Mouse (Mus musculus): Measurements from ENCODE around the gene Tgfbr3l.

The Tgfbr3l gene

GRCm38 (mm10) chr8:4247951-4248540, at the start of gene Tgfbr3l:
Tgfbr3l (plus strand) TSS chr8:4248214.
- DNase-seq = no peak

DNA sequence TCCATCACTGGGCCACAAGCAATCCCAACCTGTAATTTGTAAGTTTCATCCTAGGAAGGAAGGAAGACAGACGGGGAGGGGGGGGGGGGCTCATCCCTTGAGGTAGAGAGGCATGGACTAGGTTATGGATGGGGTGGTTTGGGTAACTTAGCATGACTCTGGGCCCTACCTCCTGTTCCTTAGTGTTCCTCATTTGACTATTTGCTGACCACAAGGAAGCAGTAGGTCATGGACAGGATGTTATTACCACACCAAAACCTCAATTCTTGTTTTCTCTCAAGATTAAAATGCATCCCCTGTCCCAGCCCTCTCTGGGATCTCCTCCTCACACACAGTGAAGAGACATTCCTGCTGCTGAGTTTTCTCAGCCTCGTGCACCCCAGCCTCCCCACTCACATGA, 46.7 kb upstream of the Tgfbr3l start:
- no peak for DNase-seq

GRCm38 (mm10) chr8:4205246-4206123, 42.5 kb upstream of the Tgfbr3l start:
- DNase-seq = no peak

DNA sequence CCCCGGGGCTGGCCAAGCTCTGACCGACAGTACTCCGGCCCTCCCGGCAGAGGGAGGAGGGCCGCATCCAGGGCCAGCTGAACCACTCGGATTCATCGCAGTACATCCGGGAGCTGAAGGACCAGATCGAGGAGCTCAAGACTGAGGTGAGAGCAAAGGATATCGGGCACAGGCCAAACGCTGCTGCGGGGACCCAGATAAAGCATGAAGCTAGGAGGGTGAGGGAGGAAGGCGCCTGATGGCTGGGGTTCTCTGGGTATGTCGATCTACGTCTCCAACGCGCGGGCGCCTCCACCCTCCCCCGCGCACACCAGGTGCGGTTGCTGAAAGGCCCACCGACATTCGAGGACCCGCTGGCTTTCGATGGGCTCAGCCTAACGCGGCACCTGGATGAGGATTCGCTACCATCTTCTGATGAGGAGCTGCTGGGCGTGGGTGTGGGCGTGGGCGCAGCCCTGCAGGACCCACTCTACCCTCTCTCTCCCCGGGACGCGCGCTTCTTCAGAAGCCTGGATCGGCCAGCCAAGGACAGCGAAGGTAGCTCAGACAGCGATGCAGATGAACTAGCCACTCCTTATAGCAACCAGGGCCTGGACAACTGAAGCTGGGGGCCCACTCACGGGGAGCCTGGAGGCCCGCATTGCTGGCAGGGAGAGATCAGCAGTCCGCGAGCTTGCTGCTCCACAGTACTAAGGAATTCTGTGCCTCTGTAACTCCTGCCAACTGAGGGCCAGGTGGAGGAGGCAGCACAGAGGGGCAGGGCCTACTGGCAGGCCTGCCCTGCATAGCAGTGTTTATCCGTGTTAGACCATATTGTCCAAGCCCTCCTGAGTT, 41.6 kb upstream of the Tgfbr3l start:
- peak; percentile 47 for DNase-seq

DNA sequence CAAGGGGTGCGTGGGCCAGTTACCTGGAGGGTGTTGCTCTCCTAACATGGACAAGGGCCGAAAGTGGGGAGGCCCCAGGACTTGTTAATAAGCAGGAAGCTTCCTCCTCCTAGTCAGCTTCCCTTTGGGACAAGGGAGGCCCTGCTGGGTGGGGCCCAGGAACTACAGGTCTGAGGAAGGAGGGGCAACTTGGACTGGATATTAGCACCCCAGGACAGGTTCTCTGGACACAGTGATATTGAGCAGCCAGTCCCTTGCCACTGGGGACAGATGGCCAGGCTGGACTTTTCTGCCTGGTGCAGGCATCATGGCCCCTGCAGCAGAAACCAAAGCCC, 41.0 kb upstream of the Tgfbr3l start:
- DNase-seq = no peak

DNA sequence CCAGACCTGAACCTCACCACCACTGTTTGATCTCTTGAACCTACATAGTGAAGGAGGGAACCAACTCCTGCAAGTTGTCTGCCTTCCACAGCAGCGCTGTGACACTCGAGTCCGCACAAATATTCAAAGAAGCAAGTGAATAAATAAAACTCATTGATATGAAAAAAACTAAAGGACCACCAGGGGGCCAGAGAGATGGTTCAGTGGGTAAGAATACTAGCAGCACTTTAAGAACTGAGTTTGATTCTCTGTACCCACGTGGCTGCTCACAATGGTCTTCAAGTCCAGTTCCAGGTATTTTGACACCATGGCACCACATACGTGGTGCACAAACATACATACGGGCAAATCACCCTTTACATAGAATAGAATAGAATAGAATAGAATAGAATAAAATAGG, 36.9 kb upstream of the Tgfbr3l start:
- DNase-seq = no peak

GRCm38 (mm10) chr8:4212809-4213209, 35.2 kb upstream of the Tgfbr3l start:
- peak; percentile 15 for DNase-seq

DNA sequence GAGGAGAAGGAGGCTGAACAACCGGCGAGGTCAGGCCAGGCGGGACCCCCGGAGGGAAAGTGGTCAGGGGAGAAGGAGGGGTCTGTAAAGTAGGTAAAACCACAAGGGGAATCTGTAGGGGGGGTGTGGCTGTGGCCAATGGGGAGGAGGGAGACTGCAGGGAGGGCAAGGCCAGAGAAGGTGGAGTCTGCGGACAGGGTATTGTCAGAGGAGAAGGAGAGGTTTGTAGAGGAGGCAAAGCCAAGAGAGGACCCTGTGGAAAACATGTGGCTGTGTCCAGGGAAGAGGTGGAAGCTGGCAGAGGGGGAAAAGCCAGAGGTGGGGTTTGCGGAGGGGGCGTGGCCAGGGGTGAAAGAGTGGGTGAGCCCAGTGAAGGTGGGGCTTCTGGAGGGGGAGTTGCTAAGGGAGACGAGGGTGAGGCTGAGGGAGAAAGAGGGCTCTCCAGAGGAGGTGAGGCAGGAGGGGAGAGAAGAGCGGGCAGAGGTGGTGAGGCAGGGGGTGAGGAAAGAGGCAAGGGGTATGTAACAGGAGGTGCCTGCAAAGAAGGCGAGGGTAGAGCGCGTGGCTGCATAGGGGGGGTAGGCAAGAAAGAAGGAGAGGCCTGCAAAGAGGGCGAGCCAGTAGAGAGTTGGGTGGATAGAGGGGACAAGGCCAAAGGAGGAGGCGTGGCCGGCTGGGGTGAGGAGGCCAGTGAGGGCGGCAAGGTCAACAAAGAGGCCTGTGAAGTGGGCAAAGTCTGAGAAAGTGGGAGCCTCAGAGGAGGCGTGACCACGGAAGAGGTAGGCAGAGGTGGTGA, 34.6 kb upstream of the Tgfbr3l start:
- DNase-seq = peak; percentile 71

GRCm38 (mm10) chr8:4214006-4214980, 33.7 kb upstream of the Tgfbr3l start:
- peak; percentile 73 for DNase-seq

GRCm38 (mm10) chr8:4216296-4216695, 31.7 kb upstream of the Tgfbr3l start:
- no peak for DNase-seq

DNA sequence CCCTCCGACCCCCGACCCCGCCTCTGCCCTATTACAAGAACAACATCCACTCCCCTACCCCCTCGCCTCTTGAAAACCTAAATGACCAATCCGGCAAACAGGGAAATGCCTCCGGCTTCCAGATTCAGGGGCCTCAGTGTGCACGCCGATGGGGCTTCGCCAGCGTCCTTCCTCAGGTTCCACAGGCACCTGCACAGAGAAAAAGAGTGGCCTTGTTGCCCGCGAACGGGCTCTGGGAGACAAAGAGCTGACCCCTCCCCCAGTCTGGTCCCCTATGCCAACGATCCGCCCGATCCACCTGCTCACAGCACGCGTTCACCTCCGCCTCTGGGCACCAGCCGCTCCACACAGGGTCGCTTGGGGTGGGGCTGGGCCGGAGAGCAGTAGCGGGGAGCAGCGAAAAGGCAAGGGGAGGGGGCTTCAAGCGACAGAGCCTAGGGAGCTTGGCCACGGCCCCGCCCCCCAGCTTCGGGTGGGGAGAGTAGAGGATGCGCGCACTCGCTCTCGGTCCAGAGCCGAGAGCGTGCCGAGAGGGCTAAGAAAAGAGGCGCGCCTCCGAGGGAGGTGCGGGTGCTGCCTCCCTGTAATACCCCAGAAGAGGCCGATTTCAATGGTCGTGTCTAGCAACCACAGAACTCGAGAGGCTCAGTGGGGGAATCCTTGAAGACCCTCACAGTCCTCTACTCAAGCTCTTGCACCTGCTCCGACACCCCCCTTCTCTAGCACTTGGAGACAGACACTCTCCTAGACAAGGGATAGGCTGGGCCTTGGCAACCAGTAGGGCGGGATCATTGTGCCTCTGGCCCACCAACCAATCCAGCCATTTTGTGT, 31.0 kb upstream of the Tgfbr3l start, which contains the start of gene Prr36:
Gene Prr36 (minus strand): TSS at position 669 of the 831 bp plus-strand sequence.
- no peak for DNase-seq

- DNase-seq = no peak
Observed at GRCm38 (mm10) chr8:4219617-4220016, 28.4 kb upstream of the Tgfbr3l start.

DNA sequence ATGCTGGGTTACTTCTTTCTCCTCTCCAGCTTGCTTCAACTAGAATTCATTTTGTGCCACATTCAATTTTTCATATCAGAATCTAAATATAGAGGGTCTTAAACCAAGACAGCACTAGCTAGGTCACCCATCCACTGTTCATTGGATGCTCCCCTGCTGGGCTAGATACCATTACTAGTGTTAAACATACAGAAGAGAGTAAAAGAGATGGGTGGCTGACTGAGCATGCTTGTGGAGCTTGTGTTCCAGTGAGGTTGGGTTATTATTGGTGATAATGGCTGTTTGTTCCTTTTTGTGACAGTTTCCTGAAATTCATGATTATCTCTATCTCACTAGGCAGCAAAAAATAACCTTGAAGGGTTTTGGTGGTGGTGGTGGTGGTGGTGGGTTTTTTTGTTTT, 26.0 kb upstream of the Tgfbr3l start:
- DNase-seq = no peak

GRCm38 (mm10) chr8:4226323-4226722, 21.7 kb upstream of the Tgfbr3l start:
- no peak for DNase-seq

- DNase-seq = peak; percentile 47
Observed at GRCm38 (mm10) chr8:4226739-4227347, 21.2 kb upstream of the Tgfbr3l start, which contains the start of gene Lrrc8e. Lrrc8e (plus strand) TSS chr8:4226827.

- DNase-seq = no peak
Observed at GRCm38 (mm10) chr8:4227919-4228318, 20.1 kb upstream of the Tgfbr3l start.

- no peak for DNase-seq
Observed at GRCm38 (mm10) chr8:4229784-4230183, 18.2 kb upstream of the Tgfbr3l start.

DNA sequence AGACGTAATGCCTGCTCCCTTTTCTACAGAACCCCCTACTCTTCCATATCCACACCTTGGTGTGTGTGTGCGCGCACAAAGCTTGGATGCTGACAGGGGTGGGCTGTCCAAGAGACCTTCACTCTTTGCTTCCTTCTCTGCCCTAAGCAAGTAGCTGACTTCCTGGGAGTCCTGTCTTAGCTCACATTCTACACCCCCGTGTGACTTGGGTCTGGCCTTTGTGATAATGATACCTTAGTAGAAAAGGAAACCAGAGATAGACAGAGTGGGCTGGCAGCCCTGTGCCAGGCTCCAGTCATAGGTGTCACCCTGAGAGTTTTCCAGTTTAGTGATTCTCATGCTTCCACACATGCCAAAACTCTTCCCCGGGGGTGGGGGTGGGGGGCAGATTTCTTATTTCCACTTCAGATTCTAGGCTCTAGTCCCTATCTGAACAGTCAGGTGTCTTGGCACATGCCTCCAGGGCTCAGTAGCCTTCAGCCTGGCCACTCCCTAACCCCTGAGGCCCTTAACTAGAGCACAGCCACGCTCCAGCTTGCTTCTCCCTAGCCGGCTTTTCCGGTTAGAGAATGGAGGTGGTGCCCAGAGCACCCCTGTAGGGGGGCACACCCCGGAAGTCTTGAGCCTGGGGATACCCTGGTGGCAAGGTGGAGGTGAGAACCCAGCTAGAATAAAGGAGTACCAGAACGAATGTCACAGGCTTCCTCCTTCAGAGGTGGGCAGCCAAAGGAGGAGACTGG, 17.2 kb upstream of the Tgfbr3l start:
- DNase-seq = no peak

DNA sequence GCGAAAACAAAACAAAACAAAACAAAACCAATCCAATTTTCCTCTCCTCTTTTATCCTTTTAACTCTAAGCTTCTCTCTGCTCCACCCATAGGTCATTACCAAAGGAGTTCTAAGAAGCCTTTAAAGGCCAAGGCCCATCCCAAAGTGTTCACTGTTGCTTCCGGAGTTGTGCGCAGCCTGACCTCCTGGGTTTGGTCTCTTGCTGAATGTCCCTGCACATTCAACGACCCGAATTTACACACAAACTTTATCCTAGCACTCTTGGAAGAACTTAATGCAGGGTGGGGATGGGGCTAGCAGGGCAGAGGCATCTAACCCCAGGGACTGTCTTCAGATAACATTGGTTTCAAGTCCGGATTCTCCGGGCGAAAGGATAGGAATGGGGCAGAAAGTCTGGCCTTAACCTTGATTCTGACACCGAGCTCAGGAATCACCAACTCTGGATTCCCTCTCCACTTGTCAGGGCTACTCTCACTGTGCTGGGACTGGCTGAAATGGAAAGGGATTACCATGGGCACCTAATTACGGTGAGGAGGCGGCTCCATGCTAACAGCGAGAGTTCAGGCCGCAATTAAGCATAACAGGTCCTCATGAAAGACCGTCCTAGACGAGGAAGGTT, 10.1 kb upstream of the Tgfbr3l start:
- no peak for DNase-seq

Measured in liver (tissue).